Mouse (Mus musculus) ES-CJ7 (cell line): Measurements from ENCODE around the gene Dusp16.

Source experiments
- DNase-seq: peaks from one replicate; pipeline ENCODE4 v3.0.0; 2011; ENCODE audit warnings: low read depth, low spot score

The Dusp16 gene

DNA sequence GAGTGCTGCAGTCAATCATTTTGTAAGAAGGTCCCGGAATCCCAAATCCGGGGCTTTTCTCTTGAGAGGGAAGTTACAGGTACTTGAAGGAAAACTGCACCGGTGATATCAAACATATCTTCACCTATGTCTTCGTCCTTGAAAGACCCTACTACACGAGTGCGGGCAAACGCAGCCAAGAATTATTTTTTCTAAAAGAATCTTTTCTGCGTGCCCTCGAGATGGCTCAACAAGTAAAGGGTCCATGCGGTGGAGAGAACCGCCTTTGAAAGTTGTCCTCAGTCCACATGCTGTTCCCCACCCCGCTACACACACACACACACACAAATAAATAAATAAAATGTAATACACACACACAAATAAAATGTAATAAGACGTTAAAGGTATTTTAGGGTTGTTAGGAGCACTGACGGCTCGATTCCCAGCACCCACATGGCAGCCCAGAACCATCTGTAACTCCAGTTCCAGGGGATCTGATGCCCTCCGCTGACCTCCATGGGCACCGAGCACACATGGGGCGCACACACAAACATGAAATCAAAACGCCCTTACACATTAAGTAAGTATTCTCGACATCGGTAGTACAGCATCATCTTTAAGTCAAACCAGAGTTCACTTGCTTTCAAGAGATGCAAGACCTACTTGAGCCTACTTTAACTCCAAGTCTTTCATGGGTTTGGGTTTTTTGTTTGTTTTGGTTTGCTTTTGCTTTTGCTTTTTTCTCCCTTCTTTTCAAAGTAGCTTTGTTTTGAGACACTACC is 801 bp upstream of the Dusp16 start:
- DNase-seq = no peak

DNA sequence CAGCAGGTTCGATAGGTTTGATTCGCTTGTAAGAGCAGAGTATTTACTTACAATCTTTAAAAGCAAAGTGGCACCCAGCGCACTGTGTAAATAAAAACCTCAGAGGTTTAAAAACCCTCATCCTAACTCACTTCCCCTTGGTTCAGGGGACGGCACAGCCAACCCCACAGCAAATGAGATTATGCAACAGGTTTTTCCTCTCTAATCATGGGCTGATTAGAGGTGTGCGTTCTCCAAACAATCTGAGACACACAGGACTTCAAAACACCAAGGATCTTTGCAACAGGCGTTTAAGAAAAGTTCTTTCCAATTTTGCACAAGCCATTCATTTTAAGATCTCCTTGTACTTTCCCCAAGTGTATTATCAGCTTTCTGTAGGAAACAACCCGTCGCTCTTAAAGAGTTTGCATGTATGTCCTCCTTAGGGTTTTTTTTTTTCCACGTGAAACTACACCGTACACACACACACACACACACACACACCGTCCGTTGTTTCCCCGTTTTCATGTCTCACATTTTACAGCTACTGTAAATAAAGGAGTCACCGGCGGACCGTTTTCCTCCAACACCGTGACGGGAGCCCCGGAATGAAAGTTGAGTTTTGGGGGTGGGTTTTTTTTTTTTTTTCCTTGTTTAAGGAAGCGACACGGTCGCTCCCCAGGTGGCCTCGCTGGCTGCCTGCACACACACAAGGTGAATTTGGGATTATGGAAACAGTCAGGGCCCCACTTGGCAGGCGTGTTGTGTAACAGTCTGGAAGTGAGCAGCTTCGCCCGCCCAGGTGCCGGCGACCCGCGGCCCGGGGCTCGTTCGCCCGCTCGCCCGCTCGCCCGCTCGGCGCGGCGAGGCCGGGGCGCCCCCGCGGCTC is 940 bp downstream of the Dusp16 start:
- DNase-seq = peak; percentile 53

DNA sequence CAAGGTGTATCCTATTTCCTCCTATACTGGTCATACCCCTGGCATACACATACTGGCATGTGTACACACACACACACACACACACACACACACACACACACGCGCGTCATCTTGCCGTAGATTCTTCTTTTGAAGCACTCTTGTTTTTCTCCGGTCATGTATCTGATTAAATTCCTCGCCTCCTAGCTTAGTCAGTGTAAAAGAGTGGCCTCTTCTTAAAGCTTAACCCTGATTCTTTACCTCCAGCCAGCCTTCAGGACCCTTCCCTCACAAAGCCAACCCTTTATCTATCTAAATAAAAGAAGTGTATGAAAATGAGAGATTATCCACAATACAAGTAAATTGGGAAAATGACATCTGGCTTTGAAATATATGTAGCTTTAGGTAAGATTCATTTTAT is 3.3 kb downstream of the Dusp16 start:
- DNase-seq = no peak

DNA sequence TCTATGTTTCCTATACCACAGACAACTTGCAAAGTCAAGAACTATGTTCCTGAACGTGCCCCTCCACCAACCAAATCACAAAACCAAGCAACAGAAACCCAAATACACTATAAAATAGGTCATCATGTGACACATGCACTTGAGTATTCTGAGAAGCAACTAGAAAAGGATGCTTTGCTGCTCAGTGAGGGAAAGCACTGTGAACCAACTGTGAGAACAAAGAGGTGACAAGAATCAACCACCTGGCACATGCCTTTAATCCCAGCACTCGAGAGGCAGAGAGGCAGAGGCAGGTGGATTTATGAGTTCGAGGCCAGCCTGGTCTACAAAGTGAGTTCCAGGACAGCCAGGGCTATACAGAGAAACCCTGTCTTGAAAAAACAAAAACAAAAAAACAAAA is 6.0 kb downstream of the Dusp16 start:
- DNase-seq = no peak

DNA sequence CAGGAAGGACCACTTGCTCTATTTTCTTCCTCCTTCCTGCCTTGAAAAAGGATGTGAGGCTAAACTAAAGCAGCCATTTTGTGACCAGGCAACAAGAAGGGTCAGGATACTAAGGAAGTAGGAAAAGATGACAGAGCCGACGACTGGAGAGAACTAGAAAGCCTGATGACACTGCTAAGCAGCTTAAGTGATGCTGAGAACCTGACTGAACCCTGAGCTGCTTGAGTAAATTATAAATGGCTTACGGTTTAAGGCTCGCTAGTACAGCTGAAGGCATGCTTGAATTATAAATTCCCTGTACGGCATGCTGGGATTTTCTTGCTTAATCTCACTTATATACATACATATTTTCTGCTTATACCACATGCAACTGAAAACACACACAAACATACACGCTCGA is 9.5 kb downstream of the Dusp16 start:
- peak; percentile 15 for DNase-seq

DNA sequence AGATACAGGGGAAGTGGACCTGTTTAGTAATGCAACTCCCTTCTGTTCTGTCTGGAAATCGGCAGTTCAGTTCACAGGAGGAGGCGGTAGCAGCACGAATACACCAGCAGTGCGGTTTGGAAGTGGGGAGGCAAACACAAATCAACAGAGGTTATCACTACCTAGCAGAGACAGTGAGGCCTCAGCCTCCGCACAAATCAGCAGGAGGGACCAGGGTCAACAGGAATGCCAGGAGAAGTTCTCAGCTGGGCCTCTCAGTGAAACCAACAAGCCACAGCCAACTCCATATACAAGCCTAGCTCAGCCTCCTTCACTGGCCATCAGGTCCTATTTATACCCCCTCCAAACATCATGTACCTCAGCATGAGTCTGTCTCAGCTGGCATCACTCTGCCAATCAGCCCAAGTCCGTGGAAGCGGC is 10.9 kb downstream of the Dusp16 start:
- peak; percentile 24 for DNase-seq

DNA sequence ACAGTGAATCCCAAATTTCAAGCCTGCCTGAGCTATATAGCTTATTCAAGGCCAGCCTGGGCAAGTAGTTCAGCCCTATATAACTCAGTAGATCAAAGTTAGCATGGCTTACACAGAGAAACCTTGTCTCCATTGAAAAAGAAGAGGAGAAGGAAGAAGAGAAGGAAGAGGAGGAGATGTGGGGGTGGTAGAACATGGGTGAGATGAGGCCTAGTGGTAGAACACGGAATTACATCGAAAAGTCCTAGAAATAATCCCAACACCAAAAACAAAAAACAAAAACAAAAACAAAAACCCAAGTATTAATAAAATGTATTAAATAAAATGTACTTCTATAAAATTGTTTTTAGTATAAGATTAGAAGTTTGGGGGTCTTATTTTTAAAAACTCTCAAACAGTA is 12.4 kb downstream of the Dusp16 start:
- DNase-seq = no peak

DNA sequence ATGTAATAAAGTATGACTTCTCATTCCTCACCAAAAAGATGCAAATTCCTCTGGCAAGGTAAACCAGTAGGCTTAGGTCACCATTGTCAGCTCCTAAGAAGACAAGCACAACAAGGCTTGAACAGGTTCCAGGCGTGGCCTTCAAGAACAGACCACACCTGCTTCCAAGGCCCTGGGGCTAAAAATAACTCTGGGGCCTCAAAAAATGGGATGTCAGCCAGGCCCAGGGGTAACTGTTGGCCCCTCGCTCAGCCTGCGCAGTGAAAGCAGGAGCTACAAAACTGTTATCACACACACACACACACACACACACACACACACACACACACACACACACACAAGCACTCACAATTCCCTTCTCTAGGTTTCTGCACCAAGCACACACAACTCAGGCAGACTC is 18.5 kb downstream of the Dusp16 start:
- DNase-seq = peak; percentile 60

DNA sequence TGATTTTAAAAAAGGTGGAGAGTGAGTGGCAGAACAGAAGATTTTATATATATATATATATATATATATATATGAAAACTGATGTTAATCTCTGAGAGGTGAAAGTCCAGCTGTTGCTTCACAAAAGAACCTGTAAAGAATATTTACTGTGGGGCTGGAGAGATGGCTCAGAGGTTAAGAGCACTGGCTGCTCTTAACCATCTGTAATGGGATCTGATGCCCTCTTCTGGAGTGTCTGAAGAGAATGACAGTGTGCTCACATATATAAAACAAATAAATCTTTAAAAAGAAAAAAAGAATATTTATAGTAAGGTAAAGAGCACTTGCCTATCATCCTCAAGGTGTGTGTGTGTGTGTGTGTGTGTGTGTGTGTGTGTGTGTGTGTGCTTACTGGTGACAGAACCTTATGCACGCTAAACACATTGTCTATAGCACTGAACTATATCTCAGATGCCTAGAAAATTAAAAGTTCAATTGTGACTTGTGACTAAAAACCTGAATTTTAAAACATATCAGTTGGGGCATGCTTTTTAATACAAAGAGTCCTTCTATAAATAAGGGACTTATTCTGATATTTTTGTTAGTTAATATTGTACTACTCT is 19.0 kb downstream of the Dusp16 start:
- no peak for DNase-seq

DNA sequence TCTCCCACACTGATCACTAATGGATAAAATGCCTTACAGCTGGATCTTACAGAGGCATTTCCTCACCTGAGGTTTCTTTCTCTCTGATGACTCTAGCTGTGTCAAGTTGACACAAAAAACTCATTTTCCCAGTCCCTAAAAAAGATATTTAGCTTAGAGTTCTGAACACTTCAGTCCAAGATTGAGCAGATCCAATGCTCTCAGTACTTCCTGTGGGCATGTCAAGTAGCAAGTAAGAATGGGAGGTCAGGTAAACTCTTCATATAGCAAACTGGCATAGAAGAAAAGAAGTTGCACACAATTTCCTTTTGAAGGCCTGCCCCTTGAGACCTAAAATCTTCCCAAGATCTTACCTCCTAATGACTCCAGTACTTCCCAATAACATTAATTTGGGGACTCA is 22.1 kb downstream of the Dusp16 start:
- no peak for DNase-seq

DNA sequence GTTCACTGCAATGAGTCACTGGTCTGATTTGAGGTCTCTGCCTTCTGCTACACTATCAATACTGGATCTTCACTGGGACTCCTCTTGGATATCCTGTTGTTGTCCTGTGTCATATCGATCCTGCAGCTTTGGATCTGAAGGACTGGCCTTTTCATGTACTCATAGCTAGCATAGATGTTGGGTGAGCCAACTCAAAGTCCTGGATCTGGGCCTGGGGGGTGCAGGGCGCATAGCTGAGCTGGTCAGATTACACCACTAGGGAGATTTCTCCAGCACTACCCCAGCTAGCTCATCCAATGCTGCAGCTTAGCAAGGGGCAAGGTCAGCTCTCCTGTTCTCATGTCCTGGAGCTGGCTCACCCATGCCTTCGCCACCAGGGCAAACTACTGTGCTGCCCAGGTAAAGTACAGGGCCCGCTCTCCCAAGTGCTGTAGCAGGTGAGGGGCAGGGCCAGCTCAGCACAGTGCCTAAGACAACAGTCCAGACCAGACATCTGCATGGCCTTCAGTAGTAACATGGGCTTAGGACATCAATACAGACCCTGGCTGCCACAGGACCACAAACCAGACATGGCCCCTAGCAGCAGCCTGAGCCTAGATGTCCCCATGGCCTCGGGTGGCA is 27.9 kb downstream of the Dusp16 start:
- DNase-seq = no peak

DNA sequence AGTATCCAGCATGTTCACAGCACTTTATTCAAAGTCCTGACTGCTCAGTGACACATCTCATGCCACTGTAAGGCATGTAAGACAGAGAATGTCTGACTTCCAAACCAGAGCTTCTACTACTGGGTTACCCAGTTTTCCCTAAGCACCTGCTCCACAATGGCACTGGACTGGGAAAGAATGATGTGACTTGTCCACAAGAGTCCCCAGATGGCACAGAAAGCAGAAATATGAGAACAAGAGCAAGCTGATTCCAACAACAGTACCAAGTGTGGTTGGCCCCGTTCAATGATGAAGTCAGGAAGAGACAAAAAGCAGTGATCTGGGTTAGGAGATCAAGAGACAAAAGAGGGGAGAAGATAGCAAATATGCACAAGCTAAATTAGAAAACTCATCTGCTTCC is 29.0 kb downstream of the Dusp16 start:
- no peak for DNase-seq

DNA sequence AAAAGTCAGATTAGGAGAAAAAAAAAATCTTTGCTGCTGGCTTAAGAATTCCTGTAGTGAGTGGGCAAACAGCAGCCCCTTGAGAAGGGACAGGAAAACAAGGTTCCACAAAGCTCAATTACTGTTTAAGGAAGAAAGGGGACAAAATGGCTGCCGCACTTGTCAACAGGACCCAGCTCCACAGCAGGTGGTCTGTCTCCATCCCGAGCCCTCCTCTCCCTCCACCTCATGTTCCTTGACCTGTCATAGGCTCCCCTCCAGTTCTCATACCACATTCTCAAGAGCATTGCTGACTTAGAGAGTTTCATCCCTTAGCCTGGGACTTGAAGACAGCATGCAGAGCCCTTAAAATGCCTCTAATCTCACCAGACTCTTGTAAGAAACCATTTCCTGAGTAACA is 30.6 kb downstream of the Dusp16 start:
- peak; percentile 49 for DNase-seq

DNA sequence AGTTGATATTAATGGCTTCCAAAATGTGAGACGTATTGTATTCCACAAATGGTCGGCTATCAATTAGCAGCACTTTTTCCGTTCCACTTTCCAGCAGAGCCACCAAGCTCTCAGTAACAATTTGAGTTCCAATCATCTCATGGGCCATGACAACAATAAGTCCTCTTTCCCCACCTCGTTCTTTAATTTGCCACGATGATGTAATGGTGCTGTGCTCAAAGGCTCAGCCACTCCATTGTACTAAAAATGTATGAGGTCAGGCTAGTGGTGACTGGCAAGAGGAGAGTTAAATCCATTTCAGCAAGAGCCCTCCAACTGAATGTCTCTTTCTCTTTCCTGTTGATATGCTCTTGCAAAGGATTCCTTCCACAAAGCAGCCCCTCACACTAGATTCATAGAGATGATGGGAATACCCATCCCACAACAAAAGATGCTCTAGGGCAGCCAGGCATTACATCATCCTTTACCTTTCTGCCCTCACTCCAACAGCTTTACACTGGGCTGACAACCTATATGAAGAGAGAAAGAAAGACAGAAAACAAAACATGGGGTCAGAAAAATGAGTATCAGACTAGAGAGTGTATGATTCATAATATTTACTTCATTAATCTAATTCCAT is 31.4 kb downstream of the Dusp16 start:
- no peak for DNase-seq

DNA sequence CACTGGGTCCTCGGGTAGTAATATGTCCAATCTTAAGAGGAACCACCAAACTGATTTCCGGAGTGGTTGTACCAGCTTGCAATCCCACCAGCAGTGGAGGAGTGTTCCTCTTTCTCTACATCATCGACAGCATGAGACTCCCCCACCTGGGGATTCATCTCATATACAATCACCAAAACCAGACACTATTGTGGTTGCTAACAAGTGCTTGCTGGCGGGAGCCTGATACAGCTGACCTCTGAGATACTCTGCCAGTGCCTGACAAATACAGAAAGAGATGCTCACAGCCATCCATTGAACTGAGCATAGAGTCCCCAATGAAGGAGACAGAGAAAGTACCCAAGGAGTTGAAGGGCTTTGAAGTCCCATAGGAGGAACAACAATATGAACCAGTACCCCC is 36.4 kb downstream of the Dusp16 start:
- no peak for DNase-seq

DNA sequence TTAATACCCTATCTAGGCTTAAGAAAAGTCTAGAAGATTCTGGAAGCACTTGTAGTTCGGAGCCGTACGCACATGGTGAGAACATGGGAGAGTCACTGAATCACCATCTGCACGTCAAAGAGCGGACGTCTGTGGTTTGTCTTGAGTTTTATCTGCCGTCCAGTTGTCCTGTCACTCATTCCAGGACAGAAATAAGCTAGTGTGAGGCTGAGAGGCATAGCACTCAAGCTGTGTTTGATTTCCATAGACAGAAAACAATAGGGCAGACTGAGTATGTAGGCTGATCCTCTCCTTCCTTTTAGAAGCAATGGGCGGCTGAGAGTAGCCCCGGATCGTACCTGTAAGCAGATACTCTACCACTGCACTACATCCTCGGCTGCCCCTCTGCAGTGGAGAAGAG is 38.6 kb downstream of the Dusp16 start:
- DNase-seq = peak; percentile 36

DNA sequence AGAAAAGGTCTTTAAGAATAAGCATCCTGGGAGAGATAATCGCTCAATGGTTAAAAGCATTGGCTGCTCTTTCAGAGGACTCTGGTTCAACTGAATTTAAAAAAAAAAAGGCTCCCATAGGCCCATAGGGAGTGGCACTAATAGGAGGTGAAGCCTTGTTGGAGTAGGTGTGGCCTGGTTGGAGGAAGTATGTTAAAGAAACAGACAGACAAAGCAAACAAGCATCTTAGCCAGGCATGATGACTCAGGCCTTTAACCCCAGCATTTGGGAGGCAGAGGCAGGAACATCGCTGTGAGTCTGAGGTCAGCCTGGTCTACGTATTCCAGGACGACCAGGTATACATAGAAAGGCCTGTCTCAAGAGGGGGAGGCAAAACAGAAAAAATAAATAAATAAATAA is 39.0 kb downstream of the Dusp16 start:
- DNase-seq = peak; percentile 72

DNA sequence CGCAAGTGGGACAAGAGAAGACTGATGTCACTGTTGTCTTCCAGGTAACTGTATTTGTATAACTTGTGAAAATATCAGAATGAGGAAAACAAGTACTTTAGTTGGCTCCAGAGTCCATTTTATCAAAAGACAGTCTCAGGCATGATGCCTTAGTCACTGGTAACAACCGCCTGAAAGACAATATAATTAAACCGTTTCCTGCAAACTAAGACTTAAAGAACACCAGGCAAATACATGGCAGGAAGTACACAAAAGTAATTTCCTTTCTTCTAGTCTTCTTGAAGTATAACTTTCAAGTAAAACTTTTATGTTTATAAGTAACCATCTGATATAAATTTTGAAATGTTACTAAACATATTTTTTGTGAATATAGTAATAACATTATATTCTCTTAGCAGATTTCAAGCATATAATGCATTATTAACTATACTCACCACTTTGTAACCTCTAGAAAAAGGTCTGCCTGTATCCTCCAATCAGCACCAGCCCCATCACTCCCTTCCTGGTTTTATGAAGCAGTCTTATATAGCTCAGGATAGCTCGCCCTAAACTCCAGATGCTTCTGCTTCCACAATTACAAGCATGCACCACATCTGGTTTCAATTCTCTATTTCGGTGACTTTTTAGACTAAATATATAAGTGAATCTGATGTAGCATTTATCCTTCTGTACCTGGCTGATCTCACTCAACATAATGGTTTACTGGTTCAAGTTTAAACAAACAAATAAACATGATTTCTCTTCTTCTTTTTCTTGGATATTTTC is 40.4 kb downstream of the Dusp16 start:
- DNase-seq = no peak

DNA sequence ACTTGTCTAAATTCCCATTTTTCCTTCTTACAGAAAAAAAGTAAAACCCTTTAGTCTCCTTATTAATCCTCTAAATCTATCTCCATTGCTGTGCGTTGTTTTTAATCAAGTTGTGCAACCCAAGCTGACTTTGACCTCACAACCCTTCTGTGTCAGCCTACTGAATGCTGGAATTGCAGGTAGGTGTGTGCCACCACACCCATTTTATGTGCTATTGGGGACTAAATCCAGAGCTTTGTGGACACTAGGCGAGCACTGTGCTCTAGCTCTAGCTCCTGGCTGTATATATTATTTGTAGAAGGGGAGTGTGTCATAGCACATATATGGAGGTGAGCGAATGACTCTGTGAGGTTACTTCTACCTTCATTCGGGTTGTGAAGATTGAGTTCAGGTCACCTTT is 41.3 kb downstream of the Dusp16 start:
- no peak for DNase-seq

DNA sequence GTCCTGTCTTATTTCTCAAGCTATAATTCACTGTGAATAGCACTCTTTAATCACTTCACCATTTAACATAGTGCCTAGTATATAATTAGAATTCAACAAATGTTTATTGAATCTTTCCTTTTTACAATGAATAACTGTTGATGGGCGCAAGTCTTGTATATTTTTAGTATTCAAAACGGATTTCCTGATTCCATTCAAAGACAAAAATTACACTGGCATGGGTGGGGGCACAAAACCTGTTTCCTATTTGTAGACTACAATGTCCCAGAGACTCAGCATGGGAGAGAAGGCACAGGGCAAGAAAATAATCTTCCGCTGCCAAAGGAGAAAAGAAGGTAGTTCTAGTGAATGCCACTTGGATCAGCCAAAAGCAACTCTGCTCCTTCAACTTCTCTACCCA is 44.3 kb downstream of the Dusp16 start:
- no peak for DNase-seq

DNA sequence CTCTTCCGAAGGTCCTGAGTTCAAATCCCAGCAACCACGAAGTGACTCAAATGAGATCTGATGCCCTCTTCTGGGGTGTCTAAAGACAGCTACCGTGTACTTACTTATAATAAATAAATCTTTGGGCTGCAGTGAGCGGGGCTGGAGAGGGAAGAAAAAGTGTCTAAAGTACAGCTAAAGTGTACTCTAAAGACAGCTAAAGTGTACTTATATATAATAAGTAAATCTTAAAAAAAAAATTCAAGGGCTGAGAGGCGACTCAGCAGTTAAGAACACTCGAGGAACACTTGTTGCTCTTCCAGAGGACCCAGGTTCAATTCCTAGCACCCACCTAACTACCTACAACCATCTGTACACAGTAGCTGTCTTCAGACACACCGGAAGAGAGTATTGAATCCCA is 46.5 kb downstream of the Dusp16 start:
- DNase-seq = no peak
